Mouse (Mus musculus): Measurements from ENCODE around the gene Gpr158.

Gpr158 gene

DNA sequence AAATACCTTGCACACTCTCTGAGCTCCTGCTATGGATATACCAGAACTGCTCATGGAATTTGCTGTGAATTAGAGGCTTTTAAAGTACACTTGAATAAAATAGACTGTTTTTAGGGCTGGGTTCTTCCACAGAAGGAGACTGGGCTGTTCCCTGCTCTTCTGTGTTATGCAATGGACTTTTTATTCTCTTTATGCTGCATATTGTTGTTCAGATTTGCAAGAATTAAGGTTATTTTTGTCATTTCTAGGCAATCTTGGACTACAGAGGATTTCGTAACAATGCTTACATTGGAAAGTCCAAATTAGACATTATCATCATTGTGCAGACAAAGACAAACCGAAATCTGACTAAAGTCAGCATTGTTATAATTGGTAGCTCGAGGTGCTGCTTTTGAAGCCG is 298.4 kb downstream of the Gpr158 start:
- no peak for DNase-seq

DNA sequence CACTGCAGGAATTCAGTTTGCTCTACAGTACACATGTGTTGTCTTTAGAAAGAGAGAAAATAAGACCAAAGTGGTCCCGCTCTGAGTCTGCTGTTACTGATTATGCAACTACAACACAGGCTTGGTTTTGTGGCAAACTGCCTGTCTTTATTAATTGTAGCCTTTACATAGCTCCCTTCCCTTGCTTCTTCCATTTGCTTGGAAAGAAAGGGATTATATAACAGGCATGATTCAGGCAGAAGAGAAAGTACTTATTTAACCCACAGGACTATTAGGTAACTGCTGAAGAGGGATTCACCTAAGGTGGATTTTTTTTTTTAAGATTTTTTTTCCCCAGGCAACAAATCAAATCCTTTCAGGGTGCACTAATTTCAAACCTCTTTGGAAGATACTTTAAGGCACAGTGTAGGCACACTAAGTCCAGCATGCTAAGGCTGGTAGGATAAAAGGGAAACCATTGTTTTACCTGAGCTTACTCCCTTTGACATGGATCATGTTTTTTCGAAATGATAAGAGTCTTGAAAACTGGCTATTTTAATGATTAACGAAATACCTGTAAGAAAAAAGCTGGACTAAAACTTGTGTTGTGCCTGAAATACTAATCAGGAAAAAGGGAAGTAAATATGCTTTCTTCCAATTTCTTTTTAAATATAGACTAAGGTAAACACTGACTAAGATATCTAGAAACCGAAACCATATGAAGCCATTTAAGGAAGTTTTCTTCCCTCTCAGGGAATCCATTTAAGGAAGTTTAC is 308.9 kb downstream of the Gpr158 start:
- no peak for DNase-seq

DNA sequence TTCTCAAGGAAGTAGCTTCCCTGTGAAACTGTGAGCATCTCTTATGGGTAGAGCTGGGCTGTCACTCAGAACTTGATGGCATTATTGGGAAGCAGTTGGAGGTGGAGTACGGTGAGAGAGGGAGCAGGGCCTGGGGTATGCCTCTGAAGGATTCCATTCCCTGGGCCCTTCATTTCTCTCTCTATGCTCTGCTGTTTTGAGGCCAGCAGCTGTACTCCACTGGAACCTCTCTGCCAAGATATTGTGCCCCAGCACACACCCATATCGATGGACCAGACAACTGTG is 309.4 kb downstream of the Gpr158 start:
- DNase-seq, result no peak

DNA sequence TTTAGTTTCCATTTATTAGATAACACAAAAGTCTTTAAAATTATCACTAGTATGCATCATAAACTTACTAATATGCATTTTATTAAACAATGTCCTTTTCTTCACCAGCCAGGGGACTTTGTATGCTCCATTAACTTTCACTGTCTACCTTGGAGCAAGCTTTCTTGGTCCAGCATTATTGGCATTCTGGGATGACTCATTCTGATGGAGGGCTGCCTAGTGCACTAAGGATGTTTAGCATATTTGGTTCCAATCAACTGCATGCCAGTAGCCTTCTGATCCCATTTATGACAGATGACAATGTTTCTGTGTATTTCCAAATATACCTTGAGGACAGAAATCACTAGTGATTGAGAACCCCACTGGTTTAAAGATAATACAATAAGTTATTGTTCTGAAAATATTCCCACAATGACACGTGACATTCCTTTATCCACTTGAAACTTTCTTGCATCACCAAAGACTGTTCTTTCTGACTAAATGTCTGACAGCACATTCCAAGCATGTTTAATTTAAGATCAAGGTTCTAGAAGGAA is 313.5 kb downstream of the Gpr158 start:
- DNase-seq, result no peak

DNA sequence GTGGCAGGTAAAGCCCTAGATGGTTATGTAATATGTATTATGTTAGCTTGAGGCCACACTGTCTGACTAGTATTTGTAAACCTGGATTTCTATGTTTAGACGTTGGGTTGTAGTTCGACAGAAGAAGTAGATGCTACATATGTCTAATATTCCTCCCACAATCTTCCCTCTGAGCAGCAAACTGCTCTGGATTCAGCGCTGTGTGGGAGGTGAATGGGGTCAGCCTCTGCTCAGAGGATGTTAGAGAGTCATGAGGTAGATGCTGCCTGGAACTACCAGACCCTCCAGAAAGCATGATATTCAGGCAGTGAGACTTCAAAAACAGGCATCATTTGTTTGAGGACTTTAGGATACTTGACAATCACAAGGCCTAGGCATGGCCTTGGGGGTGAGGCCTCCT is 317.4 kb downstream of the Gpr158 start:
- no peak for DNase-seq

DNA sequence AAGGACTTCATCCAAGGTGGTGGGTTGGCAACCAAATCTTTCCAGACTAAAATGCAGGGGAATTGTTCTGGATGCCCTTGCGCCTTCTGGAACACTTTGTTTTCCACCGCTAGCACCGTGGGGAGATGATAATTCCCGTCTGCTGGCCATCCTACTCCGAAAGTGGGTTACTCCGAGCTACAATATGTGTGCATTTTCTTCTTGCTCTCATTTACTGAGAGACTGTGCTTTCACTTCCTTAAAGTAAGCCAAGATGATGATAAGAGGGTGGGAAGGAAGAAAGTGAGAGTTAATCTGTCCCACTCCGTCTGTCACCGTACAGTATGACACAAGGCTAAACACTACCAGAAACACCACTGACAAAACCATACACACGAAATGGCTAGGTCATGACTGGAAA is 325.8 kb downstream of the Gpr158 start:
- DNase-seq, result no peak

DNA sequence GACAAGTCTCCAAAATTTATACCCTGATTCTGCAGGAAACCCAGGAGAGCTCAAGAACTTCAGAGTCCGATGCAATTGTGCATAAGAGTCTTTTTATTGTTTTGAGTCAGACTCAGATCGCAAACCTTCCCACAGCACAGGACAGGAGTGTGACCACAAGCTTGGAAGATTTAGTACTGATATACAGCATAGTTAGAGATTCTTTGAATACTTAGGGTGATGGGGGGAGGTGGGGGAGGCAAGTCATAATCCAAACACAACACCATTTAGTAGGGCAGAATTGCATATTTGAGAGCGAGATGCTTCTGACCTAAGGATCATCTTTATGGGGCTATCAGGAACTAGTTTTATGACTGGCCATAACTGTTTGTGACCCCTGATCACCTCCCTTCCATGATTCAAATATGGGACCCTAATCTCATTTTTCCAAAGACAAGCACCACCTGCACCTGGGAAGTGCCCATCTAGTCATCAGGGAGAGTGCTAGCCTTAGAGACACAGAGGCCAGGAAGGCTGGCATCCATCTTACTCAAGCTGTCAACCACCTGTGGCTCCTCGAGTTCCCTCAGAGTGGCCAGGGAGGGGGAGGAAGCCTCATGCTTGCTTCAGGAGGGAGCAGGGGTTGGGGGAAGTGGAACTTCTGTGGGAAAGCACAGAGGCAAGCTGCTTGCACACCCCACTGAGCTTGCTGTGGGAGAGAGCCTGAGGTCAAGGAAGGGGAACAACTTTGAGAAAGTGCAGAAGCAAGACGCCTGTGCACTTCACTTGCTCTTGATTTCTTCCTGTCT is 326.7 kb downstream of the Gpr158 start:
- DNase-seq, result no peak

DNA sequence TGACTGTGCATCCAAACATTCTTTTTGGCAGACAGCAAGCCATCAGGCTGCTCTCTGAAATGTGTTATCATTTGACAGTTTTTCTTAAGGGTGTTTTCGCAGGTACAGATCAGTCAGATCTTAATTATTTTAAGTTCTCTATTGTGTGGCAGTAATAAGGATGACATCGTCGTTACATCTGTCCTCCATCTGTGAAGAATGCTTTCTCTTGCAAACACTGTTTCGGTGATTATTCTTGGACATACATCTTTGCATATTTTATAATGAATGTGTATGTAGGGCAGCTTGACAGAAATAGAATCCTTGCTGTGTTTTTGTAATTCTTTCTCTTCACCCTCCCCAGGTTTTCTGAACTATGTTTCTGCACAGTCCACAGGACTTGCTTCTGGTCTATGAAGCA is 360.7 kb downstream of the Gpr158 start:
- no peak for DNase-seq

DNA sequence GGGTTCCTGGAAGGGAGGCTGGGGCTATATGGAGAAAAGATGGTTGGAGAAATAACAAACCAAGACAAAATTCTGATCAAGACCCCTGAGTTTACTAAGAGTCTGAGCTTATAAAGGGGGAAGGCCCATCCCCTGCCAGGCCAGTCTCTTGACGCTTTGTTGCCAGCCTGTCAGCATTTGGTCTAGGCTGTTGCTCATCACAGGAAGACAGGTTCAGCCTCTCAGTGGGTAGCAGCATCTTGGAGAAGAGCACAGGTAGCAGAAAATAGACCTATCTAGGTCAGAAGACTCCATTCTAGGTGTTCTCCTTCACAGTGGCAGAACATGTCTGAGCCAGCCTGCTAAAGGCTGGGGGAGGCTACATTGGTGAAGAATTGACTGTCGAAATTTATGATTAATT is 416.4 kb downstream of the Gpr158 start:
- DNase-seq, result no peak

DNA sequence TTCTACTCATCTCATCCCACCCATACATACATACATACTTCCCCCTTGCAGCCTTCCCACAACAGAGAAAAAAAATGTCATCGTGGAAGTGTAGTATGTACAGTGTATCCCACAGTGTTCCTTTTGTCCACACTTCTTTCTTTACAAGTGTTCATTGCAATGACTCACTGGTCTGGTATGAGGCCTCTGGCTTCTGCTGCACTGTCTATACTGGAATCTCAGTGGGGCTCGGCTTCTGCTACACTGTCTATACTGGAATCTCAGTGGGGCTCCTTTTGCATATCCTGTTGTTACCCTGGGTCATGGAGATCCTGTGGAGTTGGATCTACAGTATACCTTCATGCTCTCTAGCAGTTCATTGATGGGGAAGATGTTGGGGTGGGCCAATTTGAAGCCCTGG is 425.8 kb downstream of the Gpr158 start:
- no peak for DNase-seq

DNA sequence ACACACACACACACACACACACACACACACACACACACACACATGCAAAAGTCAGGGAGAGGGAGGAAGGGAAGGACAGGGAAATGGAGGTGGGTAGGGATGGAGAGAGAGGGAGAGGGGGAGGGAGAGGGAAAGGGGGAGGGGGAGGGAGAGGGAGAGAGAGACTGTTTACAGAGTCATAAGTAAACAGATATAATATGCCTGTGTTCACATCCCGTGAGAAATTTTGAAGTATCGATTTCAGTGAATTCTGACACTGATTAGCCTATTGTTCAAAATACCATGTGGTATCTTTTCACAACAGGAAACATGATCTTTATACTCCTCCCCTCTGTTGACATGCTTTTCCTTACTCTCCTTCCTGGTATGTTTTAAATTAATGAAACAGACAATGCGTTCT is 432.3 kb downstream of the Gpr158 start:
- no peak for DNase-seq

DNA sequence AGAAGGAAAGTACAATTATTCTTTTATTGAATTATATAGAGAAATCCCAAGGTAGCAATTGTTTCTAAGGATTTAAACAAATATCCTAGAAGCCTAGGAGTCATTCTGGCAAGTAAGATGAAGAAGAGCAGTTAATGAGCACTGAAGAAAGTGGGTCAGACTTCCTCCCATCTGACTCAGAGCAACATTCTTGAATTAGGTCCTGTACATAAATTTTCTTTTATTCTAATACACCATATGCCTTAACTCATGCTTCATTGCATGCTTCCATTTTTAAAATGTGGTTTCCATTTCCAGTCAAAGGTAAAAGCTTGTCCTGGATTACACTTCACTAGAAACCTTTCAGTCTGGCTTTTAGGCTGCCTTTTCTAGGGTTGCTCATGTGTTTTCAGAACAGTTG is 432.7 kb downstream of the Gpr158 start:
- no peak for DNase-seq

DNA sequence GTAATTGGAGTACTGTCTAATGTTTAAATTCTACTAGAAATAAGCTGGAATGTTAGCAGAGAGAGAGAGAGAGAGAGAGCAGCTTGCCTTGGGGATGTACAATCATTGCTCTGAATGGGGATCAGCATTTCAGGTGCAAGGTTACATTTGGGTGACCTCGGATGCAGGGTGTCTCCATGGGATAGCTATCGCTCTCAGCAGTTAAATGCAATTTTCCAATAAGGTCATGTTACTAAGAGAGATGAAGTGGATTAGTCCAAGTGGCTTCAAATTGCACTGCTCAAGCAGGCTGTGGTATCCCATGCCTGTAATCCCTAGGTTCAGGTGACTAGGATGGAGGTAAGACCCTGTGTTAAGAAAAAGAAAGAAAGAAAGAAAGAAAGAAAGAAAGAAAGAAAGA is 441.2 kb downstream of the Gpr158 start:
- no peak for DNase-seq

DNA sequence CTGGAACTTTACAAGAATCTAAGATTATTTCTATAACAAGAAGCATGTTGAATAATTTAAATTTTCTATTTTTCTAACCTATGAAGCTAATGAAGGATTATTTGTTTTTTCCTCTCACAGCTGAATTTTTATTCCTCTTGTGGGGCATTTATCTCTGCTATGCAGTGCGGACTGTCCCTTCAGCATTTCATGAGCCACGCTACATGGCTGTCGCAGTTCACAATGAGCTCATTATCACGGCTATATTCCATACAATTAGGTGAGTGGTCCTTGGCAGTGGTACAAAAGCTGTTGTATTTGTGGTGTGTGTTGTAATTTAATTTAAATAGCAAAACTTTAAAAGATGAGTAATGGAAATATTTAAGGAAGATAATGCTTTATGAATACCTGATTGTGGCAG is 443.1 kb downstream of the Gpr158 start:
- DNase-seq, result no peak

DNA sequence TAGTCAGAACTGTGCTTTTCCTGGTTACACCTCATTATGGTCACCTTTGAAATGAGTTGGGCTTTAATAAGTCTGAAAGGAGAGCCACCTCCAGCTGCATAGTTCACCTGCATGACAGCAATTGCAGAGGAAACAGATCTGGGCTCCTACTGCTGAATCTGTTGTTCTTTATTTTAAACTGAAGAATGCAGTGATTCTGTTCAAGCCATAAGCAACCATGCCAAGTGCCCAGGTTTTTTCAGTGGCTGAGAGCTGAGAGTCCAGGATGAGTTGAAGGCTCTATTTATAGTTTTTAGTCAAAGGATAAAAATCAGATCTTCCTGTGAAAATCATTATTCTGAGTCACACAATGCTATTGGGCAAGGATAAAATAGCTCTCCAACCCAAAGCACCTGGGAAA is 496.7 kb downstream of the Gpr158 start:
- DNase-seq, result no peak

All from lung, adult 18-20 months (tissue).